Mouse (Mus musculus): ENCODE data around the gene Plekhh3.

The Plekhh3 gene

DNA sequence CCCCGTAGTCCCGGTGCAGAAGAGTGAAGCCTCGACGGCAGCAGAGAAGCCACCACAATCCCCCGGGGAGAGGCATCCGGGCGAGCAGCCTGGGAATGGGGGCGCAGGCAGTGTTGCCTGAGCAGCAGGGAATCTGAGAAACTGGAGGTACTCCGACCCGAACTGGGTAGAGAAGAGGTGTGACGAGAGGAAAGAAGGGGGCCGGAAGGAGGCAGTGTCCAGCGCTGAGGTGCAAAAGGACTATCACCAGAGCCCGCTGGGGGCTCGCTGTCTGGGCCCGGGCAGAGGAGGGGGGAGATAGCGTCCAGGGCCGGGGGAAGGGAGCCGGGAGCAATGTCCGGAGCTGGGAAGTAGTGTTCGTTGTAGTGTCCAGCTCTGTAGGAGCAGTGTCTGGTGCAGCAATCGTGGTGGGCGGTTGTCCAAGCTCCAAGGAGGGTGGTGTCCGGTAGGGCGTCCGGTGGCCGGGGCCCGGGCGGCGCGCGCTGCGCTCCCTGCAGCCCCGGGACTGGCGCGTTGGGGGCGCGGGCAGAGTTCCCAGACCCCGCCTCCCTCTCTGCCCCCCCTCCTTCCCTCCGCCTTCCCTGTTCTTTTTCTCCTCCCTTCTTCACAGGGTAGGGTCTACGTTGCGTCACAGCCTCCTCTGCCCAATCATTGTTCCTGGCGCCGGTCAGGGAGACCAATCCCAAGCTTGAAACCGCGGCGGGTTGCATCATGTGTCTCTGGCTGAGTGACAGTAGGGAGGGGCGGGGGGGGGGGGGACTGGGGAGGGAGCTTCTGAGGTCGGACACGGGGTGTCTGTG is at the start of gene Plekhh3:
Gene Plekhh3, minus strand, starts transcription at position 541 of the 800 bp plus-strand sequence.
- DNase-seq: peak; percentile 98

DNA sequence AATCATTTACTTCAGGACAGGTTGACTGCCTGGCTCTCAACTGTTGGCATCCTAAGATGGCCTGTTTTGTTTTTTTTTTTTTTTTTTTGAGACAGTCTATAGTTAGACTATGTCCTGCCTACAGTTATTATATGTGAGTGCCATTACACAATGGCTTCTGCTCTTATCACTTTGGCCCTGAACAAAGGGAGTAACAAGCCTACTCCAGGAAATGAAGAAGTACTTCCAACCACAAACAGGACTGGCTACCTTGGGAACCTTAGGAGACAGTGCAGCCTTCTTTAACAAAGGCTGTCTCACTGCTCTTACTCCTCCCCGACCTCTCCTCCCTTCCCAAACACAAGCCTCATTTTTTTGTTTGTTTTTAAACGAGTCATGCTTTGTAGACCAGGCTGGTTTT is 49.7 kb upstream of the Plekhh3 start:
- DNase-seq: no peak

DNA sequence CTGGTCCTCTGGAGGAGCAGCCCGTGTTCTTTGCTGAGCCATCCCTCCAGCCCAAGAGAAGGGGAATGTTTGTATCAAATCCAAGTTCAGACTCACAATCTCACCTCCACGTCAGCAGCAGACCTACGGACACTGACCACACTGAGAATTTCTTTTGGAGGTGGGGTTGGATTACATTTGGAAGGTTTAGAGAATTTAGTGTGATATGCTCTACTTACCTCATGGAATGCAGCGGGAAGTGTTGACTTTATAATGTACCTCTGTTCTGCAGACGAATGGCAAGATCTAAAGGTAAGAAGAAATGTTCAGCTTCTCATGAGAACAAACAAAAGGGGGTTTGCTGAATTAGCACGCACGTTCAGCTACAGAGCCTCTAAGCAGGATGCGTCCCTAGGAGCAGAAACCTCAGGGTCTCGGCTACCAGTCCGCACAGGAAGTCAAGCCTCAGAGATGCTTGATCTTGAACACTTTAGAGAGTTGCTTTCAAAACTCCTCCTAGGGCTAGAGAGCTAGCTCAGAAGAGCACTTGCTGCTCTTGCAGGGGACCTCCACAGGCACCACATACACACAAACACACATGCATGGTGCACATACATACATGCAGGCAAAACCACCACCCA is 47.4 kb upstream of the Plekhh3 start:
- no peak for DNase-seq

DNA sequence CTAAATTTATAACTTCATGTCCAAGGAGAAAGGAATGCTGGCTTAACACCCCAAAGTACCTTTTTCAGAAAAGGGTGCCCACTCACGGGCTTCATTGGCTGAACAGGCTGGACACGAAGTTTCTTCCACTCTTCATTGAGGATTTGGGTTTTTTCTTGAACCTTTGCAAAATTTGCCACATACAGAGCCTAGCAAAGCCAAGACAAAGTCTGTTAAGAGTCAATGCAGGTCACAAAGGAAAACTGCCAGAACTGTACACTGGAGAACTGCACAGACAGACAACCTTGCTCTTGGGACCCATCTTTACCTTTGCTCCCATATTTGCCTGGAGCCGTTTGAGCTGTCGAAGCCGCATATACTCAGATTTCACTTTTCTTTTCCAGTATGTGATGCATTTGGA is 45.8 kb upstream of the Plekhh3 start:
- no peak for DNase-seq

DNA sequence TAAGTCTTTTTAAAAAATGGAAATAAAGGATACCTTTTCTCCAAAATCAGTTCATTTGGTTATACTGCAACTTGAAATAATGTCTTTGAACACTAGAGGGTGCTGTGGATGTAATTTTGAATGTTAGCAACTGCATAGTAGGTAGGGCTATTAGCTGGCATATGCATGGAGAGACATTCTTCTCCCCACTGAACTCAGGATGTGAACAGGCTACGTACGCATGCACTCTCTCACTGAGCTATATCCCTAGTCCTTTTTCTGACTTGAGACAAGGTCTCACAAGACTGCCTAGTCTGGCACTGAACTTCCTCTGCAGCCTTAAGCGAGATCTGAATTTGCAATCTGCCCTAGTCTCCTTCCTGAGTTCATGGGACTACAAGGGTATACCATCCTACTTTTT is 40.8 kb upstream of the Plekhh3 start:
- DNase-seq: no peak

- DNase-seq: peak; percentile 83
Measured at GRCm38 (mm10) chr11:101200986-101201385, 29.8 kb upstream of the Plekhh3 start.

- no peak for DNase-seq
Measured at GRCm38 (mm10) chr11:101199555-101199954, 28.4 kb upstream of the Plekhh3 start.

DNA sequence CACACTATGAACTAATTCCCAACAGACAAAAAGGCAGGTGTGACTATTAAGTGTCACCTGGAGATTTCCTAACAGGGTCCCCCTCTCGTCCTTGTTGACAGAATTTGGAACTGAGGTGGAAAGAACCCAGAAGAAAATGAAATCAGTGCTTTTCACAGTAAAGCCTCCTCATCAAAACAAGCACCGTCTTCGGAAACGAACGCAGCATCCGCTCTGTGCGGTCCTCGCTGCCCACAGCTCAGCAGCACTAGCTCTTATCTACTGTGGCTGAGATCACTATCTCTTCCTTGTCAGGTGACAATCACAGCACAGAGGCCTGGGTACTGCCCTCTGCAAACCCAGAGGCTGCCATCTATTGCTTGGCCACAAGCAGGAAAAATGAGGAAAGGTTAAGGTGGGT is 25.0 kb upstream of the Plekhh3 start:
- DNase-seq: no peak

DNA sequence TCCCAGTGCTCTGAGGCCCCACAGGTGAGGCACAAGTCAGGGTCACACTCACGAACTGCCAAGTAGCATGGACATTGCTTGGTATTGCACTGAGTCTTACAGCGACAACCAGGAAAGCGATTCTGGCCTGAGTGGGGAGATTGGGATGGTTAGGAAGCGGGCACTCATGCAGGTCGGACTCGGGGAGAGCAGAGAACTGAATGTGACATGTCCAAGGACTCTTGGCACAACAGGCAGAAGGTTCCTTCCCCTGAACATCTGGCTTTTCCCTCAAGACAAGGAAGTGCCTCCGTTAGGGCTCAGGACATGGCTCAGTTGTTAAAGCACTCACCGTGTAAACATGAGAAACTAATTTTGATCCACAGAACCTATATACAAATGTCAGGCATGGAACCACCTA is 24.4 kb upstream of the Plekhh3 start:
- peak; percentile 20 for DNase-seq

DNA sequence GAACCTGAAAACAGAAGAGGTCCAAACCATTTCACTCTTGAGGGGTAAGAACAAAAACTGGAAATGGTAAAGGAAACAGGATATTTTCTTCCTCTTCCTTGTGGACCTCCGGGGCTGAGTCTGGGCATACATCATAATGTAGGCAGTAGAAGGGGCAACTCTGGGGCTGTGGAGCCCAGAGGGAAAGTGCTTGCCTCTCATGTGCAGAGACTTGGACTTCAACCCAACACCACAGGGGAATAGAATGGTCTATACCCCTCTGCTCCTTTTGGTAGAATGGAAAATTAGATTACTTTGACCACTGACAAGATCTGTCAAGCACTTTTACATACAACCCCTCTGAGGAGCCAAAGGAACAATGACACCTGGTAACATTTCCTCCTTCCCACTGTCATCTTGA is 23.9 kb upstream of the Plekhh3 start:
- DNase-seq: no peak

GRCm38 (mm10) chr11:101194643-101195042 is 23.5 kb upstream of the Plekhh3 start:
- no peak for DNase-seq

GRCm38 (mm10) chr11:101194137-101194536 is 23.0 kb upstream of the Plekhh3 start:
- peak; percentile 45 for DNase-seq

- DNase-seq: peak; percentile 65
Measured at GRCm38 (mm10) chr11:101193076-101193475, 21.9 kb upstream of the Plekhh3 start.

GRCm38 (mm10) chr11:101192646-101193045 is 21.5 kb upstream of the Plekhh3 start:
- peak; percentile 71 for DNase-seq

DNA sequence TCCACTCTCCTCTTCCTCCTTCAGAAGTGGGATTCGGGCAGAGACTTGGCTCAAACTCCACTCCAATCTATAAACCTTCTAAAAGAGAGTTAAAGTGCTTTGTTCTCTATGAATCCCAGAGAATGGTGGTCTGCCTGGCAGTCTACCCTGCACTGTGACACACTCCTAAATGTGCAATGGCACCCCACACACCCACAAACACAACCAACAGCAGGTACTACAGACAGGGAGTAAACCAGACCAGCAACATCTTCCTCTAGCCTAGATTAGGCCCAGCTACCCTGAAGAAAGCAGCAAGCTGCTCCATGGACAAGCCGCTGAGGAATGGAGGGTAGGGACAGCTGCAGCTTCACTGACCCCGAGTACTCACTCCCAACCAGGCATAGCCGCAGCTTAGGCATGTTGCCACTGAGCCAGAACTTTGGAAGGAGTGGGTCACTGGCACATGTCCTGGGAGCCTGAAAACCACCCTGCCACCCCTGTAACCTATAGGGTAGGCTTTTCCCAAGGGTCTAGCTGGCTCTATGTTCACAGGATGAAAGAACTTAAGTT is 20.8 kb upstream of the Plekhh3 start:
- peak; percentile 61 for DNase-seq

GRCm38 (mm10) chr11:101190913-101191907 is 20.1 kb upstream of the Plekhh3 start:
- DNase-seq: peak; percentile 77

DNA sequence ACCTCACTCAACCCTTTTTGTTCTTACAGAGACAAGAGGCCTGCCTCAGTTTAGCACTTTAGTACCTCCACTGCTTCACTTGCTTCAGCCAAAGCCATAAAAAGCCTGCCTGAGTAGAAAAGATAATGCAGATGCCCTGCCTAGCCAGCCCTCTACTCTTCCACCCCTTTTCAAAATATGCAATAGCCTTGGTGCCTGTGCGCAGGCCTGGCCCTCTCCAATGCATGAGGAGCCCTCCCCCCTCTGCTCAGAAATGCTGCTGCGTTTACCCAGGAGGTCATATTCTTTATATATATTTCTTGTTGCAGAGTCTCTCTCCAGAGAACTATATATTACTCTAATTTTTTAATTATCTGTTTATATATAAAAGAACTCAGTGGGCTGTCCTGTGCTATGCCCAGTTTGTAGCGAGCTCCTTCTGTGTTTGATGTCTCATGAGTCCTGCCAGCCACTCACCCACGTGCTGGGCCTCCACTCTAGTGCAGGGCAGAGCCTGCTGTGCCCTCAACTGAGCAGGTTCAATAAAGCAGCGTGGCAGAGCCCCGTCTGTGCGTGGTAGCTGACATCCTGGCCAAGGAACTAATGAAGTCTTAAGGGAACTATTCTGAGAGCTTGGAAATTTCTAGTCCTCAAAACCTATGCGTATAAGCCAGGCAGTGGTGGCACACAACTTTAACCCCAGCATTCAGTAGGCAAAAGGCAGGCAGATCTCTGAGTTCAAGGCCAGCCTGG is 19.2 kb upstream of the Plekhh3 start:
- DNase-seq: peak; percentile 71

DNA sequence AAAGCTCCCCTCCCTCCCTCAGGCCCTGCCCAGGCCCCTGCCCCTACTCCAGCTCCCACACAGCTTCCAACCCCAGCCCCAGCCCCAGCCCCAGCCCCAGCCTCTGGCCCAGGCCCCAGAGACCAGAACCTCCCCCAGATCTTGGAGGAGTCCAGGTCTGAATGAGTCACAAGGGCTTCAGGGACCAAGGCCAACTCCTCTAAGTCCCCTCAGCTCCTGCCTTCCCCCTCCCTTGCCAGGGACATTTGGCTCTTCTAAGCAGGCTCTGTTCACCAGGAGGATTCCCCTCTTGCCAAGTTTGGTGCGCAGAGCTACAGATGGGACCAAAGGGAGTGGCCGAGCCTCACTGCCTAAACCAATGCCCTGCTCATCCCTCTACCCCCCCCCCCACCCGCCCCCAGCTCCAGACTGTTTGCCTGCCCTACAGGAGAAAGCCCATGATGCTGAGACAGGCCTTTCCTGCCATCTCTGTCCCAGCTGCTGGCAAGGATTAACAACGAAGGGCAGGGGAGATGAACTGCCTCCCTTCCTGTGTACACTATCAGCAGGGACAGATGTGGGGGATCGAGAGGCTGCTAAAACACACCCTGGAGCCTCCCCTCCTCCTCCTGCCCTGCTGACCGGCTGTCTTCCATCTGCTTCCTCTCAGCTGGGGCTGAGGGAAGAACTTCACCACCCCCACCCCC is 18.5 kb upstream of the Plekhh3 start:
- DNase-seq: peak; percentile 98

DNA sequence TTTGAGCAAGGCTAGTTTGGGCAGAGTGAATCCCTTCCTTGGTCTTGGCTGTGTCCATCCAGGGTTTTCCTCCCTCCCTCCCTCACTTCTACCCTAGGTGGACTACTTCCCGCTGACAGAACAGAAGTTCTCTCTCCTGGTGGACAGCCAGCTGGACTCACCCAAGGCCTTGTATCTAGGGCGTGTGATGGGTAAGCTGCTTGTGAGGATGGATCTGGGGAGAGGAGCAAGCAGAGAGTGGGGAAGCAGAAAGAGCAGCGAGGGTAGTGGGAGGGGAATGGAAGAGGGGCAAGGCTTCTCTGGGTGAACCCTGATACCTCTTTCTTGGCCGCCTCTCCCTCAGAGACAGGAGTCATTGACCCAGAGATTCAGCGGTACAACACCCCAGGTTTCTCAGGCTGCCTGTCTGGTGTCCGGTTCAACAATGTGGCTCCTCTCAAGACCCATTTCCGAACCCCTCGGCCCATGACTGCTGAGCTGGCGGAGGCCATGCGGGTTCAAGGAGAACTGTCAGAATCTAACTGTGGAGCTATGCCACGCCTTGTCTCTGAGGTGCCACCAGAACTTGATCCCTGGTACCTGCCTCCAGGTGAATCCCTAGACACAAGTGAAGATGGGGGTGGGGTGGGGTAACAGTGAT is 17.1 kb upstream of the Plekhh3 start:
- DNase-seq: peak; percentile 95

DNA sequence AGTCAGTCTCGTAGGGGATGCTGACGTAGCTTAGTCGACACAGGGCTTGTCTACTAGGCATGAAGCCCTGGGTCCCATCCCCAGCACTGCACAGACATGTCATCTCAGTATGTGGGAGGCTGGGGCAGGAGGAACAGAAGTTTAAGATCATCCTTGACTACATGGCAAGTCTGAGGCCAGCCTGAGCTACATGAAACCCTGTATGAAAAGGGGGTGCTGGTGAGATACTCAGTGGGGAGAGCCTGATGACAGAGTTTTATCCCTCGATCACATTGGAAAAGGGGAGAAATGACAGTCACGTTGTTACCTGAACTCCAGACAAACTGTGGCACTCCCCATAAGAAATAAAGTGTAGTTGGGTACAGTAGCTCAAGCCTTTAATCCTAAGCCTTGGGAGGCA is 16.4 kb upstream of the Plekhh3 start:
- DNase-seq: peak; percentile 45

Measured in cerebellum, adult 11-12 months (tissue).